Mouse (Mus musculus) frontal cortex, adult (tissue): ENCODE measurements around the gene Olfr456.
"Not testable (repeated sequence)": the region's sequence is repeated elsewhere in the genome, so short reads cannot be mapped to it uniquely, and the experiment has no call there.

Experiments
- ATAC-seq: cut with Nextera tagmentation; 2 replicates; pipeline ENCODE4 v1.9.2; 2017; ENCODE audit warnings: mild to moderate bottlenecking, moderate library complexity, mixed read lengths; ENCODE audit not compliant: low TSS enrichment

Olfr456 gene

DNA sequence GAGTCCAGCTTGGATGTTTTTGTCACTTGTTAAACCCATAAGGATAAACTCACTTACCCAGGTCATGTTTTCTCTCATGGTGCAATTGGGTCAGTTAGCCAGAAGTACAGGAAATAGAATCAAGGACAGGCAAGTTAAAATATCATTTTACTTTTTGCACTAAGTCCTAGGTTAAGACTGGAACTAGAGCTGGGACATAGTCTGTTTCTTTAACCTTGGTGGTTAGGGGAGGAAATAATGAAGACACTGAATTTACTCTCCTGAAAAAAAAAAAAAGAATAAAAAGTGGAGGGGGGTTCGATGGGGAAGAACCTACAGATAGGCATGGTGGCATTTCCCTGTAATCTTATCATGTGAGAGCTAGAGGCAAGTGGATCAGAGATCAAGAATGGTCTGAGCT lies at the start of gene Olfr456:
Olfr456 (minus strand) TSS at position 101 of the 400 bp plus-strand sequence.
- no peak for ATAC-seq

DNA sequence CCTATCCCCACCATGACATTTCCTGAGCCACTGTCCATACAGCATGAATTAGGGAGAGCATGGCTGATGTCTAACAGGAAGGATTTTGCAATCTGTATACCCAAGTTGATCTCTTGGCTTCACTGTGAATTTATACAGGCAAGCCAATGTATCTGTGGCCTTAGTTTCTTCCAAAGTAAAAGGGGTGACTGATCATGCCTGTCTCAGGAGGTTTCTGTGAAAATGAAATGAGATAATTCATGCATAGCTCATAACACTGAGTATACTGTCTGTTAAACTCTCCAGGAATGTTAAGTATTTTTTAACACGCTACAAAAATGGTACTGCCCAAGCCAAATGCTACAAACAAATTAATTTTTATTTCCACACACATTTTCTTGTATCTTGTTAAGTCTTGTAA lies 26.4 kb upstream of the Olfr456 start:
- no peak for ATAC-seq

DNA sequence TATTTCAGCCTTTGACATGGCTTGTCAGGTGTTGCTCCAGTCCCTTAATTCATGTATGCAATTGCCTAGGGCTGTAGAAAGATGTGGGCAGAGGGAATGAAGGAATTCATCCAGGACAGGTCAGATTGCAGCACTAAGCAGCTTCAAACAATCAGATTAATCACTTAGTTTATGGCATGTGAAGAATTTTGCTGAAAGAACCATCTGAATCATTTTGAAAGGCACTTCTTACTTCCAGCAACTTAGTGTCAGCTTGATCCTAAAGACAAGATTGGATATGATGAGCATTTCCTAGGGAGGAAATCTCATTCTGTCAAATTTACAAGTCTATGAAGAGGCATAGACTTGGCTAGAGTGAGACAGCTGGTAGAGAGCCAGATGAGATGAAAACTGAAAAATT lies 22.3 kb upstream of the Olfr456 start:
- no peak for ATAC-seq

DNA sequence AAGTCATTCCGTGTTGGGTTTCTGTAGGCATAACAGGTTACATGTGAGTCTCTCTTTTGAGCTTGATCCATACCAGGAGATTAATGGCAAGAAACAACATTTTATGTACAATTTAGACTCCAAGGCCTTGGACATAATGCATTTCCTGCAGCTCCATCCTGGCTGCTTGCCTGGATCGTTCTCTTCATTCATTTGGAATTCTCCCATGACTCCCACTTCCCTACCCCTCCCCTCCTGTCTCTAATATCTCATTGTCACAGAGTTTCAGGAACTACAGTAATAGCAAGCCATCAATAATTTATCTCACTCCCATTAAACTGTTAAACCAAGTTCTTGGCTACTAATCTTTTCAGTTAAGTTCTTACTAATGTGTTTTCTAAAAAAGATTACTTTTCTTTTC lies 16.5 kb upstream of the Olfr456 start:
- no peak for ATAC-seq

DNA sequence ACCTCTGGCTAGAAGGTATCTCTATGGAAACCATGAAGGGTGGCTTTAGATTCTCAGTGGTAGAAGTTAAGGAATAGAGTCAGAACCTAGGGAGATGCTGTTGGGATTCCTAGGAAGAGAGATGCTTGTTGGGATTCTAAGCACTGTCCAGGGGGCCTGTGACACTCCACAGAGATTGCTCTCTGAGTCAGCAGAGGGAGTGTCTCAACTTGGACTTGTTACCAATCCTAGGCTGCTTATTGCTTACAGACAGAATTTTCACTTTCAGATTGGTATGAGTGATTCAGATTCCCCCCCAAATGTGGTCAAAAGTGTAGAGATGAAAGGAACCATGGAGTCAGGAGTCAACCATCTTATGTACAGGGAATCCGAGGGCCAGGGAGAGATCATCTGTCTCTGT lies 2.7 kb upstream of the Olfr456 start:
- ATAC-seq = no peak

DNA sequence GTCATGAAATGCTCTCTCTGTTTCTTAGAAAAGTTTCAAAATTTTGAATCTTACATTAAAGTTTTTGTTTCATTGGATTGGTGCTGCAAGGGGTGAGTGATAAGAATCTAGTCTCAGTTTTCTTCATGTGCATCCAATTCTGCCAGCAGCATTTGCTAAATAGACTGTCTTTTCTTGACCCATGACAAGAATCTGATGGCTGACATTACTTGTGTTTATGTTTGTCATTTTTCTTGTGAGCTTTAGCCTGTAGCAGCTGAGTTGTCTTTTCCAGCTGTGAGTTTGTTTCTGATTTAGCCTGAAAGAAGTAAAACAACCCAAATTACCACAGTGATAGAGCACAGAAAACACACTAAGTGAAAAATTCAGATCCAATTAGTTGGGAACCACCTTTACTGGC lies 2.4 kb downstream of the Olfr456 start:
- no peak for ATAC-seq

DNA sequence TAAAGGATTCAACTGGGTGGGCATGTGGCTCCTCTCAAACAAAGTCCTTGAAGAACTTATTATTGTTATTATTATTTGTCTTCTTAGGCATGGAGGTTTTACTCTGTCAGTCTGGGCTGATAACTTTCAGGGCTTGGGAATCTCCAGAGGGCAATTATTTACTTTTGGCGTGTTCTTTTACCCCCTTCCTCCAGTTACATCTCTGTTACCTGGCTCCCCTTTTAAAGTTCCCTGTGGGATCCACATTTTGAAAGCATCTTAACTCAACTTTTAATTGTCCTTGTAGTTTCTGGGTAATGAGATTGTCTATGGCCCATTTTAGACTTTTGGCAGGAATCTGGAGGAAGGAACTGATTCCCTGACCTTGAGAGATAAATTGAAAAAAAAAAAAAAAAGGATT lies 10.8 kb downstream of the Olfr456 start, which contains the start of gene Olfr457:
Olfr457 (minus strand) TSS at position 101 of the 400 bp plus-strand sequence.
- no peak for ATAC-seq

DNA sequence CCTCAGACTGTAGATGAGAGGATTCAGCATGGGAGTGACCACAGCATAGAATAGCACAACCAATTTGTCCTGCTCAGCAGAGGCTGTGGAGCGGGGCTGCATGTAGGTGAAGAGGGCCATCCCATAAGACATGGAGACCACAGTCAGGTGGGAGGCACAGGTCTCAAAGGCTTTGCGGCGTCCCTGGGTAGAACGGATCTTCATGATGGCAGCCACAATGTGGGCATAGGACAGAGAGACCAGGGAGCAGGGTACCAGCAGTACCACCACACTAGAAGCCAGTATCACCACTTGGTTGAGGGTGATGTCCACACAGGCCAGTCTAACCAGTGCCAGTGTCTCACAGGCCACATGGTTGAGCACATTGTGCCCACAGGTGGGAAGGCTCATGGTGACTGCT lies 15.7 kb downstream of the Olfr456 start:
- not testable (repeated sequence) for ATAC-seq

DNA sequence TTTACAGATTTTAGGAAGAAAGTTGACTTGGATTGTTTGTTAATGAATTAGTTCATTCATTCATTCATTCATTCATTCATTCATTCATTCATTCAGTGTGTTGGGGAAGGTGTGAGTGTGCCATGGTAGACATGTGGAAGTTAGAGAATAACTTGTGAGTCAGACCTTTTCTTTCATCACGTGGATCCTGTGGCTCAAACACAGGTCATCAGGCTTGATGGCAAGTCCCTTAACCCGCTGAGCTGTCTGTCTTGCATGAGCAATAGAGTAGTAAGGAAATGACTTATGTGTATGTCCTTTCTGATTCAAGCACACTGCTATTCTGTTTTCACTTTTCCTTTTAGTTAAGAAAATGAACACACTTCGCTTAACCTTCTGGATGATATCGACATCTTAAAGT lies 16.5 kb downstream of the Olfr456 start:
- ATAC-seq = no peak

DNA sequence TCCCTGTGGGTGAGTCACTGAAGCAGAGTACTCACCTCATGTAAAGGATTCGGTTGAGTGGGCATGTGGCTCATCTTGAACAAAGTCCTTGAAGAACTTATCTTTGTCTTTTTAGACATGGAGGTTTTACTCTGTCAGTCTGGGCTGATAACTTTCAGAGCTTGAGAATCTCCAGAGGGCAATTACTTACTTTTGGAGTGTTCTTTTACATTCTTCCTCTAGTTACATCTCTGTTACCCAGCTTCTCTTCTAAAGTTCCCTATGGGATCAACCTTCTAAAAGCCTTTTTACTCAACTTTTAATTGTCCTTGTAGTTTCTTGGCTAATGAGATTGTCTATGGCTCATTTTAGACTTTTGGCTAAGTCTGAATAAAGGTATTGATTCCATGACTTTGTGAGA lies 21.9 kb downstream of the Olfr456 start, which contains the start of gene Olfr458:
Olfr458 (minus strand) TSS at position 101 of the 400 bp plus-strand sequence.
- ATAC-seq = no peak

DNA sequence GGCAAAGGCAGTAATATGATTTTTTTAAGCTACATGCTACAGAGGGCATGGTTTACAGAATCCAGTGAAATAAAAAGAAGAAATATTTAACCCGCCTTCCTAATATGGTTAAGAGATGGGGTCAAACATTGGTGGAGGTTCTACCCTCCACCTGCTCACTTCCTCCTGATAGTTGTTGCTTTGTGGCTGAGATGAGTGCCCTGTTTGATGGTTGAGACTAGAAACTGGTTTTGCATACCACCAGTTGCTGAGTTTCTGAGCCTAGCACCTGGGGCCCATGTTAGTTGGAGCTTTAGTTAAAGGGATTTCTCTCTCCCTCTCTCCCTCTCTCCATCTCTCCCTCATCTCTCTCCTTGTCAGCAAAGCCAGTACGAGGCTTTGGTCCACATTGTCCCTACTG lies 39.6 kb downstream of the Olfr456 start:
- no peak for ATAC-seq

DNA sequence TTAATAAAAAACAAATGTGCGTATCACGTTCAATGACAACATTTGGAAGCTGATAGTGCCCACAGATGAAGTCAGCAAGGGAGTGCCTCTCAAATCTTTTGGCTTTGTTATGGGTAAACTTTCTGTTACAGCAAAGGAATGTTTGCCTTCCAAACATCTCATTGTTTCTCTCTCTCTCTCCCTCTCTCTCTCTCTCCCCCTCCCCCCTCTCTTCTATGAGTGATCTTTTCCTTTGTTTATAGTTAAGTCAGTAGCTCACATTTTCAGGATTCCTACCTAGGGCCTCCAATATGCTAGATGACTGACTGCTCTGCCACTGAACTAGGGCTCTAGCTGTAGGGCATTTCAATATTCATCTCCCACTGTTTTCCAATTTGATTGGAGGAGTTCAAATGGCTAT lies 42.5 kb downstream of the Olfr456 start:
- no peak for ATAC-seq

DNA sequence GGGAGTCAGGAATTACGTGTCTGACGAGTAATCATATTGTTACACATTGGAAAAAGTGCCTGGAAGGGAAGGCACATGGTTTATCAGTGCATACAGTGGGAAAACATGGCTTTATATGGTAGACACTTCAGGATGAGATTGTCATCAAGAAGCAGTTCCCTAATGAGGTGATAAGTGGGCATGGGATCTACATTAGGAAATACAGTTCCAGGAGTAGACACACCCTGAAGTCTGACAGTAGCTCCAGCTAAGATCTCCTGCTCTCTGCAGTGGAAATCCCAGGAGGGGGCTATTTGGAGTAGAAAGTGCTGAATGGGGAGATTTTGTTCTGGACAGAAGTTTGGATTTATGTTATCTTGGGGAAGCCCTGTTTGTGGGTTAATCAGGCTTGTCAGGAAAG lies 45.6 kb downstream of the Olfr456 start:
- ATAC-seq = no peak
